Comparison of ENCODE assay signal across 25 mouse cellular contexts in genomic region chr2:155272396-155273170, GRCm38 (mm10). TPM values are rescaled to one million over a fixed set of nuclear protein-coding genes. Genes with fewer than 3 reads are reported as not detected.
A peak's percentile ranks its signal among the peaks of the same experiment; 100 is the strongest.
DNase-seq lines count a peak whose midpoint lies in the region; ATAC-seq and TF ChIP-seq lines count a peak whose summit lies in the region.
"Had no signal": no experiment of that assay in that cellular context is flagged by ENCODE, and none has a peak within 500 bp of the region (broad histone marks: within the 10 kb centered on the region; RNA-seq: fewer than 3 reads in every experiment).

No protein-coding gene starts in this region.

- no peak for TF ChIP-seq CTCF in liver, adult 2 months (IDR thresholded peaks at IDR 0.05; ENCODE audit: low read depth, low read length)
- TF ChIP-seq CTCF in liver, postnatal 0 days (IDR thresholded peaks at IDR 0.05; ENCODE audit: low read depth) = no peak
- TF ChIP-seq CTCF in testis, adult 2 months (IDR thresholded peaks at IDR 0.05; ENCODE audit: control insufficient read depth, insufficient read depth, insufficient replicate concordance, low read depth, low read length) = no peak

- DNase-seq in cerebellum, adult 9-11 months = peak; percentile 22
- no peak for DNase-seq in cerebellum, adult 11-12 months
- peak; percentile 72 for DNase-seq in liver, adult 2 months (ENCODE audit: extremely low read depth, low read depth, low spot score)
- DNase-seq in liver, postnatal 0 days = no peak
- DNase-seq in testis, postnatal 14 days (ENCODE audit: low spot score) = no peak
- DNase-seq in testis, postnatal 10 days (ENCODE audit: low spot score) = peak; percentile 34
- DNase-seq in heart, embryonic 10.5 days (ENCODE audit: low spot score) = no peak
- DNase-seq: adrenal gland, adult 2 months; cerebellum, adult 11 months; cerebellum, postnatal 36 days; forebrain, postnatal 0 days; gastrocnemius, postnatal 14 days had no signal

- no peak overlapping the region for H3K27ac ChIP-seq in liver, adult 2 months (replicated peaks; ENCODE audit: insufficient read depth, low read depth, low read length)
- H3K27ac ChIP-seq in liver, postnatal 0 days (ENCODE audit: low read depth) = no peak overlapping the region
- peak overlapping the region; percentile 31; the same call in 1 of the 2 replicates for H3K27ac ChIP-seq in testis, adult 2 months (ENCODE audit: control insufficient read depth, insufficient read depth, low read depth, low read length)
- H3K27ac ChIP-seq in heart, embryonic 10.5 days = no peak overlapping the region
- H3K27ac ChIP-seq: embryonic facial prominence, embryonic 13.5 days; forebrain, embryonic 10.5 days; forebrain, embryonic 13.5 days; gastrocnemius, adult 2 months; heart, adult 2 months; hindbrain, embryonic 12.5 days; hindbrain, embryonic 15.5 days had no signal

- no peak overlapping the region for H3K4me2 ChIP-seq in liver, postnatal 0 days (ENCODE audit: low read depth, low read length)
- H3K4me2 ChIP-seq: embryonic facial prominence, embryonic 13.5 days; forebrain, embryonic 13.5 days; heart, embryonic 11.5 days; hindbrain, embryonic 12.5 days; hindbrain, embryonic 15.5 days had no signal

- H3K79me2 ChIP-seq in liver, adult 2 months (ENCODE audit: control insufficient read depth, insufficient read depth, low read length) = no peaks in the 10 kb centered on the region

- WGBS in liver, adult 2 months = 64% methylated on average over 10 of the region's 10 CpGs
- WGBS in liver, postnatal 0 days (ENCODE audit: insufficient replicate concordance) = 72% methylated on average over 10 of the region's 10 CpGs
- 66% methylated on average over 10 of the region's 10 CpGs for WGBS in heart, embryonic 10.5 days

- H3K4me3 ChIP-seq in liver, adult 2 months (ENCODE audit: insufficient read depth, low read depth, low read length) = no peak overlapping the region
- H3K4me3 ChIP-seq in liver, postnatal 0 days (ENCODE audit: low read depth, low read length) = no peak overlapping the region
- no peak overlapping the region for H3K4me3 ChIP-seq in testis, adult 2 months (ENCODE audit: control insufficient read depth, low read depth, low read length)
- no peak overlapping the region for H3K4me3 ChIP-seq in heart, embryonic 10.5 days
- H3K4me3 ChIP-seq: embryonic facial prominence, embryonic 13.5 days; erythroblast, embryonic 14.5 days; forebrain, embryonic 10.5 days; forebrain, embryonic 13.5 days; gastrocnemius, adult 2 months; heart, adult 2 months; hindbrain, embryonic 12.5 days; hindbrain, embryonic 15.5 days had no signal

- no peak for TF ChIP-seq POLR2A in liver, adult 2 months (IDR thresholded peaks at IDR 0.05; ENCODE audit: extremely low read depth, insufficient read depth, low read length)
- TF ChIP-seq POLR2A in testis, adult 2 months (IDR thresholded peaks at IDR 0.05; ENCODE audit: control insufficient read depth, low read depth, low read length) = no peak

- H3K9me3 ChIP-seq in liver, postnatal 0 days (ENCODE audit: low read length) = no peaks in the 10 kb centered on the region
- H3K9me3 ChIP-seq in heart, embryonic 10.5 days = no peaks in the 10 kb centered on the region
- H3K9me3 ChIP-seq: embryonic facial prominence, embryonic 13.5 days; forebrain, embryonic 10.5 days; forebrain, embryonic 13.5 days; G1E; hindbrain, embryonic 12.5 days; hindbrain, embryonic 15.5 days had no signal

- no peak for TF ChIP-seq EP300 in liver, postnatal 0 days (IDR thresholded peaks at IDR 0.05; ENCODE audit: low read depth)

- no peaks in the 10 kb centered on the region for H3K27me3 ChIP-seq in liver, adult 2 months (ENCODE audit: control insufficient read depth, insufficient read depth, low read length)
- H3K27me3 ChIP-seq in liver, postnatal 0 days (ENCODE audit: insufficient read depth, low read length) = no peaks in the 10 kb centered on the region
- H3K27me3 ChIP-seq in testis, adult 2 months (ENCODE audit: control insufficient read depth, insufficient read depth, low read length) = no peaks in the 10 kb centered on the region
- H3K27me3 ChIP-seq in heart, embryonic 10.5 days (ENCODE audit: insufficient read depth, poor library complexity, severe bottlenecking) = no peaks in the 10 kb centered on the region
- H3K27me3 ChIP-seq: CH12.LX; embryonic facial prominence, embryonic 13.5 days; forebrain, embryonic 13.5 days; hindbrain, embryonic 12.5 days; hindbrain, embryonic 15.5 days had no signal

- no peaks in the 10 kb centered on the region for H3K36me3 ChIP-seq in liver, adult 2 months (ENCODE audit: control insufficient read depth, insufficient read depth, low read length)
- H3K36me3 ChIP-seq in liver, postnatal 0 days (replicated peaks; ENCODE audit: insufficient read depth, low read length) = no peaks in the 10 kb centered on the region
- no peaks in the 10 kb centered on the region for H3K36me3 ChIP-seq in testis, adult 2 months (ENCODE audit: control insufficient read depth, insufficient read depth, low read length)
- H3K36me3 ChIP-seq in heart, embryonic 10.5 days = peaks cover 1% of the 10 kb centered on the region
- H3K36me3 ChIP-seq: hindbrain, embryonic 12.5 days; hindbrain, embryonic 15.5 days had no signal

- peaks cover 7% of the 10 kb centered on the region for H3K4me1 ChIP-seq in liver, adult 2 months (ENCODE audit: control insufficient read depth, insufficient read depth, low read length)
- H3K4me1 ChIP-seq in liver, postnatal 0 days (ENCODE audit: insufficient read depth) = peaks cover 7% of the 10 kb centered on the region
- H3K4me1 ChIP-seq in testis, adult 2 months (ENCODE audit: control insufficient read depth, insufficient read depth, low read length) = peaks cover 6% of the 10 kb centered on the region
- H3K4me1 ChIP-seq in heart, embryonic 10.5 days = peaks cover 13% of the 10 kb centered on the region

- H3K9ac ChIP-seq in liver, adult 2 months (ENCODE audit: low read depth, low read length) = no peak overlapping the region
- no peak overlapping the region for H3K9ac ChIP-seq in liver, postnatal 0 days (replicated peaks)
- H3K9ac ChIP-seq: embryonic facial prominence, embryonic 13.5 days; forebrain, embryonic 13.5 days; forebrain, postnatal 0 days; hindbrain, embryonic 12.5 days; hindbrain, embryonic 15.5 days had no signal

- ATAC-seq in liver, postnatal 0 days = no peak
- ATAC-seq: forebrain, embryonic 13.5 days; forebrain, postnatal 0 days; intestine, postnatal 0 days had no signal

RNA-seq across cellular contexts. Expression of gene Map1lc3a, which starts 3.5 kb away (rescaled TPM):
- 26.8 and 31.8 TPM in 2 replicates for total RNA-seq in liver, adult 2 months (2014; rRNA removed)
- polyA plus RNA-seq in liver, adult 2 months (2012; rRNA removed) = 87.2 and 125 TPM in 2 replicates
- polyA plus RNA-seq in liver, postnatal 0 days (2015; fragmentation: Nextera tagmentation; extraction: Ambion mirVana) = 68.0 and 83.2 TPM in 2 replicates
- polyA plus RNA-seq in testis, adult 2 months (2012; rRNA removed) = 897 and 985 TPM in 2 replicates
- 140 and 172 TPM in 2 replicates for polyA plus RNA-seq in heart, embryonic 10.5 days (2016; fragmentation: Nextera tagmentation; extraction: Ambion mirVana)

RNA-seq across cellular contexts. Expression of gene Dynlrb1, which starts 36.2 kb away (rescaled TPM):
- 104 and 124 TPM in 2 replicates for total RNA-seq in liver, adult 2 months (2014; rRNA removed)
- 141 and 163 TPM in 2 replicates for polyA plus RNA-seq in liver, adult 2 months (2012; rRNA removed)
- polyA plus RNA-seq in liver, postnatal 0 days (2015; fragmentation: Nextera tagmentation; extraction: Ambion mirVana) = 129 and 139 TPM in 2 replicates
- 53.6 and 60.8 TPM in 2 replicates for polyA plus RNA-seq in testis, adult 2 months (2012; rRNA removed)
- polyA plus RNA-seq in heart, embryonic 10.5 days (2016; fragmentation: Nextera tagmentation; extraction: Ambion mirVana) = 380 and 389 TPM in 2 replicates

Comparison
In these comparisons a context has a peak if more than half of its experiments do, and no peak if none do; other contexts are left out.
1. DNase-seq: peak in cerebellum, adult 9-11 months (single experiment), liver, adult 2 months (single experiment) and testis, postnatal 10 days (single experiment); none in cerebellum, adult 11-12 months (single experiment), liver, postnatal 0 days (single experiment), testis, postnatal 14 days (single experiment) and heart, embryonic 10.5 days (single experiment).